Mouse (Mus musculus) heart, postnatal 10 days (tissue): ENCODE measurements around the gene Tppp. TPM values are rescaled to one million over a fixed set of nuclear protein-coding genes. Genes with fewer than 3 reads are reported as not detected.
A peak's percentile ranks its signal among the peaks of the same experiment; 100 is the strongest.
"Not testable (repeated sequence)": the region's sequence is repeated elsewhere in the genome, so short reads cannot be mapped to it uniquely, and the experiment has no call there.

Experiments used
- DNase-seq, 2 experiments: peaks; one replicate each; pipeline ENCODE4 v3.0.0; 2021
- intact Hi-C: fragments of 180-260 bp; cut with DNase I; formaldehyde crosslinking; loops from one replicate; pipeline ENCODE4 v1.15.1; 2025
- total RNA-seq, 2 experiments: library from RNA; stranded (reverse); gene quantifications; 2 replicates each; pipeline ENCODE4 v1.2.3; 2021

The Tppp gene
- total RNA-seq, 2 experiments from 2014 or later = 15.9 to 17.2 TPM

- intact Hi-C loops, DNase-seq: not testable (repeated sequence)
Measured at GRCm38 (mm10) chr13:74019006-74019405, 9.8 kb downstream of the Tppp start.

GRCm38 (mm10) chr13:74025151-74026081 lies 16.2 kb downstream of the Tppp start:
- peak; percentile 72 to 80 for DNase-seq

GRCm38 (mm10) chr13:74026215-74026614 lies 17.0 kb downstream of the Tppp start:
- DNase-seq = peak; percentile 75 to 77
- intact Hi-C loops = loop anchor here (1.0 kb wide), 2 partner anchors 17 to 56 kb away; partner anchors contain the start of gene Tppp

More at GRCm38 (mm10) chr13:74025151-74026081, 16.2 kb downstream of the Tppp start:
- intact Hi-C loops = loop anchor here (1.0 kb wide), 2 partner anchors 16 to 55 kb away; partner anchors contain the start of gene Tppp

GRCm38 (mm10) chr13:74028116-74028515 lies 18.9 kb downstream of the Tppp start:
- DNase-seq = no peak
- intact Hi-C loops = no loop called here

GRCm38 (mm10) chr13:74029013-74029412 lies 19.8 kb downstream of the Tppp start:
- intact Hi-C loops = no loop called here
- no peak for DNase-seq

GRCm38 (mm10) chr13:74030691-74031090 lies 21.5 kb downstream of the Tppp start:
- intact Hi-C loops = no loop called here
- DNase-seq = no peak

GRCm38 (mm10) chr13:74031133-74031532 lies 21.9 kb downstream of the Tppp start:
- no peak for DNase-seq
- intact Hi-C loops = no loop called here

- DNase-seq = no peak
- intact Hi-C loops = no loop called here
Measured at GRCm38 (mm10) chr13:74034756-74035155, 25.5 kb downstream of the Tppp start.

GRCm38 (mm10) chr13:74035776-74036175 lies 26.6 kb downstream of the Tppp start:
- intact Hi-C loops = no loop called here

GRCm38 (mm10) chr13:74039926-74040325 lies 30.7 kb downstream of the Tppp start:
- intact Hi-C loops = no loop called here
- DNase-seq = no peak

More at GRCm38 (mm10) chr13:74035776-74036175, 26.6 kb downstream of the Tppp start:
- DNase-seq = no peak

- DNase-seq = no peak
- intact Hi-C loops = no loop called here
Measured at GRCm38 (mm10) chr13:74056194-74056593, 47.0 kb downstream of the Tppp start.

- DNase-seq = no peak
- intact Hi-C loops = no loop called here
Measured at GRCm38 (mm10) chr13:74058081-74058480, 48.9 kb downstream of the Tppp start.

- intact Hi-C loops = no loop called here
- DNase-seq = peak; percentile 95 to 96
Measured at GRCm38 (mm10) chr13:74061613-74062377, 52.6 kb downstream of the Tppp start, which contains the start of gene Cep72. Cep72 (minus strand) TSS chr13:74062299.

- no peak for DNase-seq
- intact Hi-C loops = no loop called here
Measured at GRCm38 (mm10) chr13:74062378-74063128, 53.3 kb downstream of the Tppp start.

GRCm38 (mm10) chr13:74063340-74064050 lies 54.3 kb downstream of the Tppp start:
- intact Hi-C loops = no loop called here

GRCm38 (mm10) chr13:74066576-74066975 lies 57.4 kb downstream of the Tppp start:
- no peak for DNase-seq
- intact Hi-C loops = no loop called here

More at GRCm38 (mm10) chr13:74063340-74064050, 54.3 kb downstream of the Tppp start:
- no peak for DNase-seq

- DNase-seq, intact Hi-C loops: not testable (repeated sequence)
Measured at GRCm38 (mm10) chr13:74071244-74071643, 62.0 kb downstream of the Tppp start.

GRCm38 (mm10) chr13:74071714-74072113 lies 62.5 kb downstream of the Tppp start:
- intact Hi-C loops = no loop called here
- DNase-seq = no peak

- intact Hi-C loops = no loop called here
- no peak for DNase-seq
Measured at GRCm38 (mm10) chr13:74073369-74073768, 64.2 kb downstream of the Tppp start.
